Mouse (Mus musculus): Measurements from ENCODE around the gene Ostc.

DNA sequence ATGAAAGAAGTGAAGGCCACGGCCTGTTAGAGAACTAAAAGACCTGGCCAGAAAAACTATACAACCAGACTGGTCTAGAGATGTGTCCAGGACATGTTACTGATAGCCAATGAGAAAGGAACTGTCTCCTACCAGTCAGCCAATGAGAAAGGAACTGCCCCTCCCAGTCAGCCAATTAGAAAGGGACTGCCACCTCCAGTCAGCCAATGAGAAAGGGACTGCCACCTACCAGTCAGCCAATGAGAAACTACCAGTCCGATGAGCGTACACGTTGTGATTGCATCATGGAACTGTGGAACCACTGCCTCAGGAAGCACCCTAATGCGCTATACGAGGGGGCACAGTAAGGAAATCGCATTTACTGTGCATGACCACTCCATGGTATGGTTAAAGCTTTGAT, 14.5 kb downstream of the Ostc start:
- TF ChIP-seq POLR2A (IDR thresholded peaks at IDR 0.05; ENCODE audit: low read depth, low read length) (no peak), CTCF (conservative IDR thresholded peaks at IDR 0.05; ENCODE audit: insufficient read depth, insufficient read length, low read depth, low read length) (no peak)

All from kidney, adult 2 months (tissue).